Mouse (Mus musculus) small intestine, adult 2 months (tissue): ENCODE measurements at regions not wholly inside any gene's neighbourhood (a gene's known extent, or its start where the extent isn't known, plus 50 kb on each side); places are given as distances from the start of the nearest gene placed in this dataset.

Experiments
- CTCF ChIP-seq: fragments of 200-500 bp; IDR thresholded peaks from 2 replicates; pipeline ENCODE4 v1.5.1; 2012; ENCODE audit warnings: low read depth, mild to moderate bottlenecking, control low read depth, inconsistent platforms, low read length, moderate library complexity, mixed read lengths; ENCODE audit not compliant: insufficient replicate concordance, insufficient read length; ENCODE audit errors: extremely low read depth
- POLR2A ChIP-seq: fragments of 200-500 bp; IDR thresholded peaks from 2 replicates; pipeline ENCODE4 v1.6.1; 2012; ENCODE audit warnings: low read depth, mild to moderate bottlenecking, control low read depth, inconsistent platforms, low read length, moderate library complexity

- TF ChIP-seq CTCF (no peak), POLR2A (no peak)
Observed at GRCm38 (mm10) chr9:11381648-11382075, 477.1 kb upstream of the Cntn5 start.
